Mouse (Mus musculus) testis, adult 2 months (tissue): ENCODE results near the gene Shisa7.

Source experiments
- CTCF ChIP-seq: fragments of 200-500 bp; IDR thresholded peaks from 2 replicates; pipeline ENCODE4 v1.5.1; 2012; ENCODE audit warnings: low read depth, mild to moderate bottlenecking, inconsistent platforms, low read length, moderate library complexity; ENCODE audit not compliant: control insufficient read depth, insufficient read depth, insufficient replicate concordance
- POLR2A ChIP-seq: fragments of 200-500 bp; IDR thresholded peaks from 2 replicates; pipeline ENCODE4 v1.6.1; 2012; ENCODE audit warnings: low read depth, mild to moderate bottlenecking, inconsistent platforms, low read length, moderate library complexity; ENCODE audit not compliant: control insufficient read depth

DNA sequence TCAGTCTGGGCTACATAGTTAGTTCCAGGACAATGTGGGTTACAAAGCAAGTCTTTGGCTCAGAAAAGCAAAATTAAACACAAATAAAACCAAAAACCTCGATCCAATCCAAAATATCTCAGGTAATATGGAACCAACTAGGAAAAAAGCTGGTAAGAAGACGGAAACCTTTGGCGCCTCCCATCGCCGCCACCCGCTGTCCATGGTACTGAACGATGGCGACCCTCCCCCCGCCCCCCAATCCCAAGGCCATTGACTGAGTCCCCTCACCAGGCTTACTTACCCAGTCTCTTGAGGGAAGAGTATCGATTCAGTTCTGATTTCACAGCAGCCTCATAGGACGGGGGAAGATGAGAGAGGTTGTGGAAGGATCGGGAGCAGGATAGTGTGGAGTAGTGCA, 14.0 kb downstream of the Shisa7 start:
- TF ChIP-seq CTCF (no peak), POLR2A (no peak)
